Mouse (Mus musculus) left cerebral cortex, adult 11 months (tissue): ENCODE measurements around the gene 4930447F04Rik.

Experiments used
- DNase-seq: peaks from one replicate; pipeline ENCODE4 v3.0.0; 2022; ENCODE audit warnings: low spot score

4930447F04Rik gene

DNA sequence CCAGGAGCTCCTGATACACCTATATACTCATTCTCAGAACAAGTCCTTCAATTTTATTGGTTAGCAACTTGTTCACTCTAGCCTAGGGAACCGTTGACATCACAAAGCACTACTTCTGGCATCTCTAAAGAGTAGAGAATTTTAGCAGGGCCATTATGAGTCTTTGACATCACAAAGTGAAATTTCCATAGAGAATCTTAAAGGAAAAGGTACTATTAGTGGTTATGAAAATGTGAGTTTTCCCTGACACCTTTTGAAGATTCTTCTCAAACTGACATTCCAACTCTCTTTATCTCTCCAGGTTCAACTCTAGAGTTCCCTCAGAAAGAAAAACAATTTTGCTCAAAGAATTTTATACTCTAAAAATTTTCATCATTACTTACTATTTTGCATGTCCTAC lies at the start of gene 4930447F04Rik:
Gene 4930447F04Rik (minus strand): TSS at position 101 of the 400 bp plus-strand sequence.
- DNase-seq, result no peak
